Mouse (Mus musculus) frontal cortex, postnatal 36 days (tissue): ENCODE measurements around the gene Ubr4.

Source experiments
- DNase-seq, 2 experiments: peaks; one replicate each; pipeline ENCODE4 v3.0.0; 2022; ENCODE audit warnings: low spot score in 2 of 2

Gene Ubr4

GRCm38 (mm10) chr4:139535719-139536118, 183.3 kb downstream of the Ubr4 start:
- DNase-seq = no peak

- no peak for DNase-seq
Measured at GRCm38 (mm10) chr4:139536706-139537105, 184.3 kb downstream of the Ubr4 start.
